Mouse (Mus musculus) kidney, adult 2 months (tissue): Measurements from ENCODE around the gene Spag7. TPM values are rescaled to one million over a fixed set of nuclear protein-coding genes. Genes with fewer than 3 reads are reported as not detected.
A peak's percentile ranks its signal among the peaks of the same experiment; 100 is the strongest.

Experiments
- DNase-seq: peaks from one replicate; pipeline ENCODE4 v3.0.0; 2021
- H3K27ac ChIP-seq: fragments of 200-500 bp; 2 replicates; pipeline ENCODE4 v1.5.1; 2012; ENCODE audit warnings: low read depth, low read length, control low read depth, inconsistent platforms; ENCODE audit not compliant: insufficient read depth
- H3K27me3 ChIP-seq: fragments of 200-500 bp; replicated peaks from 2 replicates; pipeline ENCODE4 v1.6.1; 2012; ENCODE audit warnings: mild to moderate bottlenecking, moderate library complexity, low read length, inconsistent platforms; ENCODE audit not compliant: control insufficient read depth, insufficient read depth
- H3K36me3 ChIP-seq: fragments of 200-500 bp; 2 replicates; pipeline ENCODE4 v1.6.1; 2012; ENCODE audit warnings: mild to moderate bottlenecking, moderate library complexity, low read length, inconsistent platforms; ENCODE audit not compliant: control insufficient read depth, insufficient read depth
- H3K4me1 ChIP-seq: fragments of 200-500 bp; 2 replicates; pipeline ENCODE4 v1.6.1; 2011; ENCODE audit warnings: low read length; ENCODE audit not compliant: control insufficient read depth, insufficient read depth
- H3K4me3 ChIP-seq: fragments of 200-500 bp; 2 replicates; pipeline ENCODE4 v1.5.1; 2011; ENCODE audit warnings: mild to moderate bottlenecking, low read depth, low read length, control low read depth; ENCODE audit not compliant: insufficient read depth
- CTCF ChIP-seq: fragments of 200-500 bp; conservative IDR thresholded peaks from 2 replicates; pipeline ENCODE4 v1.5.1; 2011; ENCODE audit warnings: low read depth, mild to moderate bottlenecking, control low read depth, low read length, moderate library complexity, mixed read lengths; ENCODE audit not compliant: insufficient read depth, insufficient read length
- POLR2A ChIP-seq: fragments of 200-500 bp; IDR thresholded peaks from one replicate; pipeline ENCODE4 v1.6.1; 2011; ENCODE audit warnings: low read depth, low read length, control low read depth
- WGBS: fragments of 180-500 bp; shearing (Covaris S2); methylation state at CpG from one replicate; pipeline ENCODE4 v1.1.7; 2018; 5-methylcytosine and 5-hydroxymethylcytosine counted together
- polyA plus RNA-seq: library from polyadenylated mRNA; depleted of rRNA; stranded (reverse); fragments of >200 nt; gene quantifications from 2 replicates; pipeline ENCODE4 v1.2.3, GENCODE M21; 2012

Gene Spag7
- polyA plus RNA-seq, 1 experiment = 59.8 TPM

- WGBS = 83% methylated on average over 3 of the region's 3 CpGs
- Histone ChIP-seq H3K27ac (no peak overlapping the region), H3K27me3 (no peaks in the 10 kb centered on the region), H3K36me3 (no peaks in the 10 kb centered on the region), H3K4me1 (peaks cover 8% of the 10 kb centered on the region), H3K4me3 (no peak overlapping the region)
- no peak for DNase-seq
- TF ChIP-seq CTCF (no peak), POLR2A (no peak)
Observed at GRCm38 (mm10) chr11:70693504-70693903, 24.3 kb upstream of the Spag7 start.

- peak; percentile 65 for DNase-seq
- 64% methylated on average over 4 of the region's 4 CpGs for WGBS
- Histone ChIP-seq H3K27ac (no peak overlapping the region), H3K4me3 (no peak overlapping the region), H3K36me3 (no peaks in the 10 kb centered on the region), H3K4me1 (peaks cover 11% of the 10 kb centered on the region), H3K27me3 (no peaks in the 10 kb centered on the region)
- TF ChIP-seq CTCF (no peak), POLR2A (no peak)
Observed at GRCm38 (mm10) chr11:70689578-70689977, 20.4 kb upstream of the Spag7 start.

- H3K4me1 ChIP-seq = peaks cover 11% of the 10 kb centered on the region
- no peaks in the 10 kb centered on the region for H3K27me3 ChIP-seq
- no peak for DNase-seq
- peak overlapping the region; percentile 66 for H3K27ac ChIP-seq
- no peak for TF ChIP-seq POLR2A
- WGBS = 15% methylated on average over 8 of the region's 8 CpGs
- no peaks in the 10 kb centered on the region for H3K36me3 ChIP-seq
- peak overlapping the region; percentile 54 for H3K4me3 ChIP-seq
Observed at GRCm38 (mm10) chr11:70688372-70688771, 19.2 kb upstream of the Spag7 start.

- no peaks in the 10 kb centered on the region for H3K27me3 ChIP-seq
- peak; percentile 42 for TF ChIP-seq POLR2A
- no peak for TF ChIP-seq CTCF
- under 1% methylated on average over 55 of the region's 55 CpGs for WGBS
- peak; percentile 92 for DNase-seq
- H3K27ac ChIP-seq = peak within 1 kb of the TSS; percentile 66
- peaks cover 11% of the 10 kb centered on the region for H3K4me1 ChIP-seq
- H3K36me3 ChIP-seq = no peaks in the 10 kb centered on the region
- peak within 1 kb of the TSS; percentile 54 for H3K4me3 ChIP-seq
Observed at GRCm38 (mm10) chr11:70687601-70688199, 18.5 kb upstream of the Spag7 start, which contains the start of gene Camta2. TSS of gene Camta2 (minus strand) at chr11:70688105.

- 2% methylated on average over 16 of the region's 16 CpGs for WGBS
- Histone ChIP-seq H3K27me3 (no peaks in the 10 kb centered on the region), H3K4me1 (peaks cover 11% of the 10 kb centered on the region), H3K27ac (peak overlapping the region; percentile 8; the same call in 1 of the 2 replicates), H3K4me3 (peak overlapping the region; percentile 54), H3K36me3 (no peaks in the 10 kb centered on the region)
- TF ChIP-seq POLR2A (no peak), CTCF (no peak)
- DNase-seq = peak; percentile 38
Observed at GRCm38 (mm10) chr11:70686901-70687566, 17.8 kb upstream of the Spag7 start.

GRCm38 (mm10) chr11:70683640-70684039, 14.4 kb upstream of the Spag7 start:
- H3K4me1 ChIP-seq = peaks cover 4% of the 10 kb centered on the region
- H3K4me3 ChIP-seq = no peak overlapping the region
- H3K27me3 ChIP-seq = no peaks in the 10 kb centered on the region
- no peaks in the 10 kb centered on the region; the same call in 1 of the 2 replicates for H3K36me3 ChIP-seq
- WGBS = 86% methylated on average over 5 of the region's 5 CpGs
- no peak for TF ChIP-seq CTCF
- no peak for TF ChIP-seq POLR2A
- no peak overlapping the region for H3K27ac ChIP-seq
- no peak for DNase-seq

GRCm38 (mm10) chr11:70681897-70682581, 12.8 kb upstream of the Spag7 start:
- TF ChIP-seq CTCF = peak; percentile 43; the same call in 1 of the 2 replicates
- no peak for TF ChIP-seq POLR2A
- no peaks in the 10 kb centered on the region for H3K27me3 ChIP-seq
- H3K4me3 ChIP-seq = no peak overlapping the region
- no peaks in the 10 kb centered on the region; the same call in 1 of the 2 replicates for H3K36me3 ChIP-seq
- no peaks in the 10 kb centered on the region for H3K4me1 ChIP-seq
- WGBS = 55% methylated on average over 11 of the region's 11 CpGs
- DNase-seq = no peak
- H3K27ac ChIP-seq = no peak overlapping the region
